Mouse (Mus musculus): ENCODE data around the gene Stk39.
"Not testable (repeated sequence)": the region's sequence is repeated elsewhere in the genome, so short reads cannot be mapped to it uniquely, and the experiment has no call there.

The Stk39 gene

GRCm38 (mm10) chr2:68241640-68242039 is 230.4 kb downstream of the Stk39 start:
- DNase-seq (ENCODE audit: low read depth, low spot score) = no peak

GRCm38 (mm10) chr2:68239415-68239814 is 232.7 kb downstream of the Stk39 start:
- not testable (repeated sequence) for DNase-seq (ENCODE audit: low read depth, low spot score)

GRCm38 (mm10) chr2:68232929-68233328 is 239.1 kb downstream of the Stk39 start:
- DNase-seq (ENCODE audit: low read depth, low spot score) = no peak

GRCm38 (mm10) chr2:68229872-68230271 is 242.2 kb downstream of the Stk39 start:
- DNase-seq (ENCODE audit: low read depth, low spot score) = no peak

- DNase-seq (ENCODE audit: low read depth, low spot score) = no peak
Measured at GRCm38 (mm10) chr2:68229081-68229480, 243.0 kb downstream of the Stk39 start.

- DNase-seq (ENCODE audit: low read depth, low spot score) = no peak
Measured at GRCm38 (mm10) chr2:68222227-68222873, 249.7 kb downstream of the Stk39 start.

- no peak for DNase-seq (ENCODE audit: low read depth, low spot score)
Measured at GRCm38 (mm10) chr2:68221226-68221625, 250.8 kb downstream of the Stk39 start.

GRCm38 (mm10) chr2:68219823-68220222 is 252.2 kb downstream of the Stk39 start:
- no peak for DNase-seq (ENCODE audit: low read depth, low spot score)

- no peak for DNase-seq (ENCODE audit: low read depth, low spot score)
Measured at GRCm38 (mm10) chr2:68215176-68215575, 256.9 kb downstream of the Stk39 start.

- no peak for DNase-seq (ENCODE audit: low read depth, low spot score)
Measured at GRCm38 (mm10) chr2:68214400-68214799, 257.7 kb downstream of the Stk39 start.

GRCm38 (mm10) chr2:68211443-68211842 is 260.6 kb downstream of the Stk39 start:
- DNase-seq (ENCODE audit: low read depth, low spot score) = no peak

- no peak for DNase-seq (ENCODE audit: low read depth, low spot score)
Measured at GRCm38 (mm10) chr2:68196245-68196644, 275.8 kb downstream of the Stk39 start.

GRCm38 (mm10) chr2:68194444-68194843 is 277.6 kb downstream of the Stk39 start:
- DNase-seq (ENCODE audit: low read depth, low spot score) = no peak

- no peak for DNase-seq (ENCODE audit: low read depth, low spot score)
Measured at GRCm38 (mm10) chr2:68193465-68193837, 278.6 kb downstream of the Stk39 start.

GRCm38 (mm10) chr2:68192605-68193464 is 279.2 kb downstream of the Stk39 start:
- no peak for DNase-seq (ENCODE audit: low read depth, low spot score)

- no peak for DNase-seq (ENCODE audit: low read depth, low spot score)
Measured at GRCm38 (mm10) chr2:68176425-68176824, 295.6 kb downstream of the Stk39 start.

GRCm38 (mm10) chr2:68171306-68171705 is 300.8 kb downstream of the Stk39 start:
- DNase-seq (ENCODE audit: low read depth, low spot score) = no peak

GRCm38 (mm10) chr2:68162012-68162411 is 310.1 kb downstream of the Stk39 start:
- DNase-seq (ENCODE audit: low read depth, low spot score) = no peak

- no peak for DNase-seq (ENCODE audit: low read depth, low spot score)
Measured at GRCm38 (mm10) chr2:68160566-68160965, 311.5 kb downstream of the Stk39 start.
